Mouse (Mus musculus): Measurements from ENCODE around the gene Olfr95. TPM values are rescaled to one million over a fixed set of nuclear protein-coding genes. Genes with fewer than 3 reads are reported as not detected.
"Not testable (repeated sequence)": the region's sequence is repeated elsewhere in the genome, so short reads cannot be mapped to it uniquely, and the experiment has no call there.

Olfr95 gene
- polyA plus RNA-seq (2012; rRNA removed) (not detected in 2 replicates), polyA plus RNA-seq (2014; fragmentation: Nextera tagmentation; extraction: Ambion mirVana) (not detected in 2 replicates)

DNA sequence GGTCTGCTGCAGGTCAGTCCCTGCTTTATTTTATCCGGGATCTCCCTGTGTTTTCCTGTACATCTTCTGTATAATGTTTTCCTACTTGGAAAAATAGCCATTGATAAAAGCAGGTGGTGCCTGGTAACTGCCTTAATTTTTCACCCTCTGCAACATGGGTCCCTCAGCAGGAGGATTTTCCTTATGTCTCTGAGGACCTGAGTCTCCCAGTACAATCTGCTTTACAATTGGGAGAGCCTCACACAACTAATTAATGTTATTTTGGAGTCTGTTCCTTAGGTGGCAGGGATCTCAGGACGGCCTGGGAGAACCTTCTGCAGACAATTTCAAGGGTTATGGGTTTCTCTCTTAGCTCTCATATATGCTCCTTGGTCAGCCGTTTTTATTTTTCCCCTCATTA lies at the start of gene Olfr95:
Olfr95 (minus strand) TSS at position 101 of the 400 bp plus-strand sequence.
- DNase-seq (ENCODE audit: low spot score) = no peak
- no peak within 1 kb of the TSS for H3K9ac ChIP-seq (ENCODE audit: low read depth, low read length, severe bottlenecking)
- no peaks in the 10 kb centered on the region for H3K4me1 ChIP-seq (ENCODE audit: control insufficient read depth, insufficient read depth, low read length)
- no peak within 1 kb of the TSS for H3K27ac ChIP-seq (replicated peaks; ENCODE audit: low read depth, low read length)
- peaks cover 14% of the 10 kb centered on the region for H3K27me3 ChIP-seq (ENCODE audit: control insufficient read depth, insufficient read depth, low read length)
- 69% methylated on average over 3 of the region's 3 CpGs for WGBS
- no peak within 1 kb of the TSS for H3K4me2 ChIP-seq (replicated peaks; ENCODE audit: low read depth, low read length, severe bottlenecking)
- H3K36me3 ChIP-seq (ENCODE audit: control insufficient read depth, insufficient read depth, low read length) = no peaks in the 10 kb centered on the region
- ATAC-seq (ENCODE audit: low FRiP score, low read depth) = no peak
- H3K4me3 ChIP-seq (replicated peaks; ENCODE audit: low read length) = no peak within 1 kb of the TSS
- H3K9me3 ChIP-seq (ENCODE audit: control insufficient read depth, low read length) = peaks cover 4% of the 10 kb centered on the region
- TF ChIP-seq POLR2A (IDR thresholded peaks at IDR 0.05; ENCODE audit: borderline replicate concordance, extremely low read depth, insufficient read depth, insufficient read length) = no peak

DNA sequence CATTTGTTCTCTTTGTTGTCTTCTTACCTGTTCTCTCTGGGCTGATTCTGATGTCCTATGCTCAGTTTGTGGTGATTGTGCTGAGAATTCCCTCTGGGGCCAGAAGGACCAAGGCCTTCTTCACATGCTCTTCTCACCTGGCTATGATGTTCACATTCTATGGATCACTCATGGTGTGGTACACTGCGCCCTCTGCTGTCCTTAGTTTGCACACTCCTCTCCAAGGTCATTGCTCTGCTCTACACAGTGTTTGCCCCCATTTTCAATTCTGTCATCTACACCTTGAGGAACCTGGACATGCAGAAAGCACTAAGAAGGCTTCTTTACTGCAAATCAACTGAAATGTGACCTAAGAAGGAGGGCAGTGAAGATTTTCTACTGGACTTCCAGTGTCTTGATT lies 37.6 kb upstream of the Olfr95 start:
- Histone ChIP-seq H3K27ac (replicated peaks; ENCODE audit: low read depth, low read length) (no peak overlapping the region), H3K4me2 (replicated peaks; ENCODE audit: low read depth, low read length, severe bottlenecking) (no peak overlapping the region), H3K9me3 (ENCODE audit: control insufficient read depth, low read length) (no peaks in the 10 kb centered on the region), H3K4me3 (replicated peaks; ENCODE audit: low read length) (no peak overlapping the region), H3K27me3 (ENCODE audit: control insufficient read depth, insufficient read depth, low read length) (no peaks in the 10 kb centered on the region), H3K36me3 (ENCODE audit: control insufficient read depth, insufficient read depth, low read length) (no peaks in the 10 kb centered on the region), H3K9ac (ENCODE audit: low read depth, low read length, severe bottlenecking) (no peak overlapping the region), H3K4me1 (ENCODE audit: control insufficient read depth, insufficient read depth, low read length) (no peaks in the 10 kb centered on the region)
- no peak for ATAC-seq (ENCODE audit: low FRiP score, low read depth)
- no peak for DNase-seq (ENCODE audit: low spot score)
- 8% methylated on average over 1 of the region's 1 CpGs for WGBS
- no peak for TF ChIP-seq POLR2A (IDR thresholded peaks at IDR 0.05; ENCODE audit: borderline replicate concordance, extremely low read depth, insufficient read depth, insufficient read length)

DNA sequence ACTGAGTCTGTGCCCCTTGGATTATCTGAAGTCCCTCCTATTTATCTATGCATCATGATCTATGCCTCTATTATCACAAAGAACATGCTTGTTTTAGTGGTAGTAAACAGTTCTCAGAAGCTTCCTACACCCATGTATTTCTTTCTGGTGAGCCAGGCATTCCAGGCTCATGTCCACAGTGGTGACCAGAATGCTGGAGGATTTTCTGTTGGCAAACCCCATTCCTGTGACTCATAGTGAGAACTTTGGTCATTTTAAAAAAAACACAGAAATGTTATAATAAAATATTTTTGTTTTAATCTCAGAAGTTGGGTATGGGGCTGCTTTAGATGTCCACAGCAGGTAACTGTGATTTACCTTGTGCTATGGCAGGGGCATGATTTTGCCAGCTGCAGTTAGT lies 36.5 kb upstream of the Olfr95 start:
- H3K9me3 ChIP-seq (ENCODE audit: control insufficient read depth, low read length) = no peaks in the 10 kb centered on the region
- no peak for TF ChIP-seq POLR2A (IDR thresholded peaks at IDR 0.05; ENCODE audit: borderline replicate concordance, extremely low read depth, insufficient read depth, insufficient read length)
- H3K4me3 ChIP-seq (replicated peaks; ENCODE audit: low read length) = no peak overlapping the region
- no peaks in the 10 kb centered on the region for H3K27me3 ChIP-seq (ENCODE audit: control insufficient read depth, insufficient read depth, low read length)
- no peaks in the 10 kb centered on the region for H3K36me3 ChIP-seq (ENCODE audit: control insufficient read depth, insufficient read depth, low read length)
- no peak overlapping the region for H3K27ac ChIP-seq (replicated peaks; ENCODE audit: low read depth, low read length)
- H3K9ac ChIP-seq (ENCODE audit: low read depth, low read length, severe bottlenecking) = no peak overlapping the region
- no peaks in the 10 kb centered on the region for H3K4me1 ChIP-seq (ENCODE audit: control insufficient read depth, insufficient read depth, low read length)
- ATAC-seq (ENCODE audit: low FRiP score, low read depth) (no peak), DNase-seq (ENCODE audit: low spot score) (no peak)
- H3K4me2 ChIP-seq (replicated peaks; ENCODE audit: low read depth, low read length, severe bottlenecking) = no peak overlapping the region

DNA sequence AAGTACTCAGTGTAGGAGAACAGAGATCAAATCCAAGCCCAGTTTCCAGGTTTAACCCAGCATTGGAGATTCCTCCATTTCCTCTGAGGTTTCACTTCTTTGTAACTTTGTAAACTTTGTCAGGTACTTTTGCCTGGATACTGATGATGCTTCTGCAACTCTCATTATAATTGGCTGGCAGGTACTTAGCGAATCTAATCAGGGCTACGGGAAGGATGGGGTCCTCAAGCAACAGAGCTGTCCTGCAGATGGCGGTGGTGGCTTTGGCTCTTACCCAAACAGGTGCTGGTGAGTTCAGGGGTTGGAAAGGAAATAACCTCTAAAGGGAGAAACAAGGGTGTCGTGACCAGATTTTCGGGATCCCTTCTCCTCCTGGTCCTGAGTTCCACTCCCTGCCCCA lies 33.8 kb upstream of the Olfr95 start:
- H3K27ac ChIP-seq (replicated peaks; ENCODE audit: low read depth, low read length) = no peak overlapping the region
- H3K36me3 ChIP-seq (ENCODE audit: control insufficient read depth, insufficient read depth, low read length) = no peaks in the 10 kb centered on the region
- no peaks in the 10 kb centered on the region for H3K27me3 ChIP-seq (ENCODE audit: control insufficient read depth, insufficient read depth, low read length)
- no peaks in the 10 kb centered on the region for H3K9me3 ChIP-seq (ENCODE audit: control insufficient read depth, low read length)
- H3K4me3 ChIP-seq (replicated peaks; ENCODE audit: low read length) = no peak overlapping the region
- ATAC-seq (ENCODE audit: low FRiP score, low read depth) (no peak), DNase-seq (ENCODE audit: low spot score) (no peak)
- no peak overlapping the region for H3K9ac ChIP-seq (ENCODE audit: low read depth, low read length, severe bottlenecking)
- no peak for TF ChIP-seq POLR2A (IDR thresholded peaks at IDR 0.05; ENCODE audit: borderline replicate concordance, extremely low read depth, insufficient read depth, insufficient read length)
- no peak overlapping the region for H3K4me2 ChIP-seq (replicated peaks; ENCODE audit: low read depth, low read length, severe bottlenecking)
- 33% methylated on average over 5 of the region's 5 CpGs for WGBS
- H3K4me1 ChIP-seq (ENCODE audit: control insufficient read depth, insufficient read depth, low read length) = no peaks in the 10 kb centered on the region

DNA sequence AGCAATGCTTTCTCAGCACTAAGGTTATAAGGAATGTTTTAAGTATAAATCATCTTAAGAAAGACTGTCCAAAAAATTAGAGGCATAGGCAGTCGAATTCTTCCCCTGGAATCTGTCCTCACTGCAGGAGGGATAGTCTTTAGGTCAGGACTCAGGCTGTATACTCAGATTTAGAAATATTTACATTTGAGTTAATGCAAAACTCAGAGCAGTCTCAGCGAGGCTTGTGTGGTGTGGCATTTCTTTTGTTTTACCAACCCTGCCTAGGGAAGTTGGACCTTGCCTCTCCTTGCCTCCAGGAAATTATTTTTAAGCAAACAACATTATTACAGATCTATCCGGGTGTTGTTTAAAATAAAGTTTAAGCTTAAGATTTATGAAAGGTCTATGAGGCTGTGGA lies 29.3 kb upstream of the Olfr95 start:
- Histone ChIP-seq H3K4me1 (ENCODE audit: control insufficient read depth, insufficient read depth, low read length) (no peaks in the 10 kb centered on the region), H3K27ac (replicated peaks; ENCODE audit: low read depth, low read length) (no peak overlapping the region), H3K4me2 (replicated peaks; ENCODE audit: low read depth, low read length, severe bottlenecking) (no peak overlapping the region), H3K36me3 (ENCODE audit: control insufficient read depth, insufficient read depth, low read length) (no peaks in the 10 kb centered on the region), H3K9ac (ENCODE audit: low read depth, low read length, severe bottlenecking) (no peak overlapping the region), H3K9me3 (ENCODE audit: control insufficient read depth, low read length) (no peaks in the 10 kb centered on the region), H3K4me3 (replicated peaks; ENCODE audit: low read length) (no peak overlapping the region), H3K27me3 (ENCODE audit: control insufficient read depth, insufficient read depth, low read length) (no peaks in the 10 kb centered on the region)
- WGBS = 64% methylated on average over 3 of the region's 3 CpGs
- TF ChIP-seq POLR2A (IDR thresholded peaks at IDR 0.05; ENCODE audit: borderline replicate concordance, extremely low read depth, insufficient read depth, insufficient read length) = no peak
- DNase-seq (ENCODE audit: low spot score) (no peak), ATAC-seq (ENCODE audit: low FRiP score, low read depth) (no peak)

DNA sequence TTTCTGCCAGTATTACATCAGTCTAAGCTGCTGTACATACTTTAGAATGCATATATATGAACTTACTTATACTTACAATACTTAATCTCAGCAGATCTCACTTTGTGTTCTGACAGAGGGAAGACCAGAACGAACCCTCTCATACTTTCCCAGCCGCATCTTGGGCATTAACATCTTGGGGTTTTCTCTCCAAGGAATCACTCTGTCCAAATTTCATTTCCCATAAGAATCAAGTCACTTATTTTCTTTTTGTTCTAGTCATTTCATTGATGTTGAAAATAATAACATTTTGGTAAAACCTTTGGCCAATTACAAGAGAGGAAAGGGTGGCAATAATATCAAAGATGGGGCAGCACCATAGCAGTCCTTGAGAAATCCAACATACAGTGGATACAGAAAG lies 24.3 kb upstream of the Olfr95 start, which contains the start of gene Olfr97:
Olfr97 (minus strand) TSS at position 101 of the 400 bp plus-strand sequence.
- not testable (repeated sequence) for H3K27ac ChIP-seq (replicated peaks; ENCODE audit: low read depth, low read length); H3K9ac ChIP-seq (ENCODE audit: low read depth, low read length, severe bottlenecking); DNase-seq (ENCODE audit: low spot score); ATAC-seq (ENCODE audit: low FRiP score, low read depth); H3K4me2 ChIP-seq (replicated peaks; ENCODE audit: low read depth, low read length, severe bottlenecking); H3K4me1 ChIP-seq (ENCODE audit: control insufficient read depth, insufficient read depth, low read length); H3K36me3 ChIP-seq (ENCODE audit: control insufficient read depth, insufficient read depth, low read length); H3K4me3 ChIP-seq (replicated peaks; ENCODE audit: low read length); H3K9me3 ChIP-seq (ENCODE audit: control insufficient read depth, low read length); H3K27me3 ChIP-seq (ENCODE audit: control insufficient read depth, insufficient read depth, low read length)
- 84% methylated on average over 2 of the region's 2 CpGs for WGBS

Data from limb, embryonic 14.5 days (tissue).